Mouse (Mus musculus): ENCODE measurements at regions not wholly inside any gene's neighbourhood (a gene's known extent, or its start where the extent isn't known, plus 50 kb on each side); places are given as distances from the start of the nearest gene placed in this dataset.

DNA sequence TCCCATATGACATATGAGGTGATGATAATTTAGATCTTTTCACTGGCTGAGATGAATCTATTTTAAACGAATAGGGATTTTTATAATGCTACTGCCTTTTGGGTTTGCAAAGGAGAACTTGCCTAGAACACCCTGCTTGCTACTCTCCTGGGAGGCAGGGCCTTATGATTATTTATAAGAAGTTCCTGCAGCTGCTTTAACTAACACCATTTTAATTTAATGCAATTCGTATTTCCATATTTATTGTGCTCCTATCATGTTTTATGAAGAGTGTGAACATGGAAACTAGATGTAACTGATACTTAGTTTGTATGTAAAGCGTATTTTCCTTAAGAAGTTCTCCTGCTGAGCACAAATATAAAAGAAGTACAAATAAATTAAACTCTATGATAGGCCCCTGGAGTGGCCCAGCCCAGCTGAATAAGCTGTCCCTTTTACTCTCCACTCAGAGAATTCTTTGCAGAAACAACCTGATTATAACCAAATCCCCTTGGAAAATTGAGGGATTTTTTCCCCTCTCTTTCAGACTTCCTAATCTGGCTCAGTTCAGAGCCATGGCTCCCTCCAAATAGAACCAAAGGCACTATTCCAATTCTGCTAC is 1039.4 kb downstream of the Sorcs3 start:
- H3K27me3 ChIP-seq (ENCODE audit: control insufficient read depth in 1 of 2, insufficient read depth in 2 of 2, low read length in 2 of 2), result no peaks in the 10 kb centered on the region
- H3K27ac ChIP-seq (ENCODE audit: control insufficient read depth, low read depth, low read length), result no peak overlapping the region
- no peak overlapping the region for H3K9ac ChIP-seq (ENCODE audit: control insufficient read depth, low read depth, low read length, poor library complexity, severe bottlenecking)
- no peak overlapping the region for H3K4me3 ChIP-seq (ENCODE audit: control insufficient read depth in 1 of 2, insufficient read depth in 1 of 2, low read depth in 2 of 2, low read length in 2 of 2)
- DNase-seq (ENCODE audit: low read depth, low spot score), result no peak
- no peaks in the 10 kb centered on the region for H3K79me2 ChIP-seq (ENCODE audit: control insufficient read depth, insufficient read depth, low read length, poor library complexity)
- TF ChIP-seq ZKSCAN1 (IDR thresholded peaks at IDR 0.05; ENCODE audit: low read depth, low read length), result no peak
- TF ChIP-seq ZNF384 (IDR thresholded peaks at IDR 0.05; ENCODE audit: low read depth, low read length), result no peak
- no peak for TF ChIP-seq CHD2 (IDR thresholded peaks at IDR 0.05; ENCODE audit: low read length)
- no peak for TF ChIP-seq ZMIZ1 (IDR thresholded peaks at IDR 0.05; ENCODE audit: low read depth, low read length)
- no peak for TF ChIP-seq MXI1 (IDR thresholded peaks at IDR 0.05; ENCODE audit: low read depth, low read length)
- no peak for TF ChIP-seq GABPA (IDR thresholded peaks at IDR 0.05; ENCODE audit: low read depth, low read length)
- TF ChIP-seq RAD21 (IDR thresholded peaks at IDR 0.05; ENCODE audit: low read depth, low read length), result no peak
- H3K4me1 ChIP-seq (ENCODE audit: control insufficient read depth in 1 of 2, insufficient read depth in 2 of 2, low read length in 2 of 2), result no peaks in the 10 kb centered on the region
- no peaks in the 10 kb centered on the region for H3K9me3 ChIP-seq (replicated peaks; ENCODE audit: insufficient read depth, low read length)
- H3K36me3 ChIP-seq (ENCODE audit: control insufficient read depth in 1 of 2, insufficient read depth in 2 of 2, low read length in 2 of 2), result no peaks in the 10 kb centered on the region

DNA sequence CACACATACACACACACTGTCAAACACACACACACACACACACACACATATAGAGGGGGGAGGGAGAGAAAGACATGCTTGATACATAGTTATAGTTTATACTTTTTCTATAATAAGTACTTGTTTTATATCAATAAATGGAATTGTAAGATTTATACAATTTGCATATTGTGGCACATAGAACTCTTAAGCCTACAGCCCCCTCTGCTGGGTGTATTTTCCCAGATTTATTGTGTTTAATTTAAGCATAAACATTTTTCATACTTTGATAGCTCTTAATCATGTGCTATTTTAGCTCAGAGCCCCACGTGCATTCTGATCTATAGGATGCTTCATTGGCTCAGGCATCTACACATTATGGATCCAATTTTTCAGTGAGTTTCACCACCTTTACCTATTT is 1058.8 kb downstream of the Sorcs3 start:
- TF ChIP-seq RAD21 (IDR thresholded peaks at IDR 0.05; ENCODE audit: low read depth, low read length), result peak; percentile 7
- TF ChIP-seq POLR2AphosphoS2 (IDR thresholded peaks at IDR 0.05; ENCODE audit: low read length), result no peak
- no peak for TF ChIP-seq MYC (IDR thresholded peaks at IDR 0.05; ENCODE audit: low read depth, low read length)
- no peak overlapping the region for H3K4me3 ChIP-seq (ENCODE audit: control insufficient read depth in 1 of 2, insufficient read depth in 1 of 2, low read depth in 2 of 2, low read length in 2 of 2)
- DNase-seq (ENCODE audit: low read depth, low spot score), result no peak
- H3K9ac ChIP-seq (ENCODE audit: control insufficient read depth, low read depth, low read length, poor library complexity, severe bottlenecking), result no peak overlapping the region
- no peaks in the 10 kb centered on the region for H3K27me3 ChIP-seq (ENCODE audit: control insufficient read depth in 1 of 2, insufficient read depth in 2 of 2, low read length in 2 of 2)
- H3K4me1 ChIP-seq (ENCODE audit: control insufficient read depth in 1 of 2, insufficient read depth in 2 of 2, low read length in 2 of 2), result no peaks in the 10 kb centered on the region
- H3K79me2 ChIP-seq (ENCODE audit: control insufficient read depth, insufficient read depth, low read length, poor library complexity), result no peaks in the 10 kb centered on the region
- no peaks in the 10 kb centered on the region; the same call in 1 of the 2 replicates for H3K9me3 ChIP-seq (replicated peaks; ENCODE audit: insufficient read depth, low read length)
- H3K27ac ChIP-seq (ENCODE audit: control insufficient read depth, low read depth, low read length), result no peak overlapping the region
- H3K36me3 ChIP-seq (ENCODE audit: control insufficient read depth in 1 of 2, insufficient read depth in 2 of 2, low read length in 2 of 2), result no peaks in the 10 kb centered on the region

GRCm38 (mm10) chr19:49267864-49268480 is 1062.1 kb downstream of the Sorcs3 start:
- Histone ChIP-seq H3K36me3 (ENCODE audit: control insufficient read depth in 1 of 2, insufficient read depth in 2 of 2, low read length in 2 of 2) (no peaks in the 10 kb centered on the region), H3K4me1 (ENCODE audit: control insufficient read depth in 1 of 2, insufficient read depth in 2 of 2, low read length in 2 of 2) (no peaks in the 10 kb centered on the region), H3K9ac (ENCODE audit: control insufficient read depth, low read depth, low read length, poor library complexity, severe bottlenecking) (no peak overlapping the region), H3K79me2 (ENCODE audit: control insufficient read depth, insufficient read depth, low read length, poor library complexity) (no peaks in the 10 kb centered on the region), H3K9me3 (replicated peaks; ENCODE audit: insufficient read depth, low read length) (no peaks in the 10 kb centered on the region; the same call in 1 of the 2 replicates), H3K27me3 (ENCODE audit: control insufficient read depth in 1 of 2, insufficient read depth in 2 of 2, low read length in 2 of 2) (no peaks in the 10 kb centered on the region), H3K27ac (ENCODE audit: control insufficient read depth, low read depth, low read length) (no peak overlapping the region), H3K4me3 (ENCODE audit: control insufficient read depth in 1 of 2, insufficient read depth in 1 of 2, low read depth in 2 of 2, low read length in 2 of 2) (no peak overlapping the region)
- TF ChIP-seq MAZ (IDR thresholded peaks at IDR 0.05; ENCODE audit: low read depth, low read length), result no peak
- TF ChIP-seq RCOR1 (IDR thresholded peaks at IDR 0.05; ENCODE audit: low read depth, low read length), result no peak
- TF ChIP-seq MYC (IDR thresholded peaks at IDR 0.05; ENCODE audit: low read depth, low read length), result no peak
- no peak for DNase-seq (ENCODE audit: low read depth, low spot score)

Measured in MEL (cell line).